Mouse (Mus musculus): ENCODE measurements around the gene Rpl10a. TPM values are rescaled to one million over a fixed set of nuclear protein-coding genes. Genes with fewer than 3 reads are reported as not detected.

Rpl10a gene
- polyA plus RNA-seq, 1 experiment from 2014 or later: 513 TPM

DNA sequence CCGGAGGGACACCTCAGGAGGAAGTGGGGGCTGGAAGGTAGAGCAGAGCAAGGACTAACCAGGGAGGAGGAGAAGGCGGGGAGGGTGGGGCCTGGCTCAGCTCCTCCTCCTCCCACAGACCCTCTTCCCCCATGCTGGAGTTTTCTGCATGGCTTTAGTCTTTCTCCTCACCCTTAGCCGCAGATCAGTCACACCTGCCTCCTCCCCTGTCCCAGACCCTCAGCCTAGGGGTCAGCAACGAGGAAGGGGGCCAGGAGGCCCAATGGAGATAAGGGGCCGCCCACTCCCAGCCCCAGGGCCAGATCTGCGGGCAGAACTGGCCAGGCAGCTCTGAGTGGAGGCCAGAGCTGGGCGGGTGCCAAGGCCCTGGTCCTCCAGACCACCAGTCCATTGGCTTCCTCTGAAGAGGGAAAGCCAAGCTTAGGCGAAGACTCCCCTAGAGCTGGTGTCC, 17.0 kb downstream of the Rpl10a start:
- Histone ChIP-seq H3K9me3 (ENCODE audit: control insufficient read depth, low read length) (no peaks in the 10 kb centered on the region), H3K36me3 (ENCODE audit: control insufficient read depth, insufficient read depth, low read length) (peaks cover under 1% of the 10 kb centered on the region; the same call in 1 of the 2 replicates), H3K4me1 (ENCODE audit: control insufficient read depth in 2 of 2, insufficient read depth in 2 of 2, low read length in 2 of 2) (peaks cover 51 to 74% of the 10 kb centered on the region in 2 experiments), H3K27me3 (ENCODE audit: control insufficient read depth, insufficient read depth, low read length) (no peaks in the 10 kb centered on the region), H3K9ac (ENCODE audit: low read length) (peak overlapping the region; percentile 68; the same call in 1 of the 2 replicates), H3K4me3 (ENCODE audit: control insufficient read depth in 1 of 2, insufficient read depth in 1 of 2, low read depth in 1 of 2, low read length in 2 of 2) (no peak overlapping the region), H3K27ac (replicated peaks in 1 of 2; ENCODE audit: control insufficient read depth in 1 of 2, insufficient read depth in 1 of 2, low read depth in 2 of 2, low read length in 2 of 2) (peak overlapping the region; percentile 70 to 82), H3K4me2 (ENCODE audit: low read length) (peak overlapping the region; percentile 58)
- no peak for ATAC-seq (ENCODE audit: insufficient number of reproducible peaks, insufficient read depth, low FRiP score, low read depth)
- WGBS: 2% methylated on average over 8 of the region's 8 CpGs

- Histone ChIP-seq H3K9me3 (ENCODE audit: control insufficient read depth, low read length) (no peaks in the 10 kb centered on the region), H3K27me3 (ENCODE audit: control insufficient read depth, insufficient read depth, low read length) (no peaks in the 10 kb centered on the region), H3K27ac (replicated peaks in 1 of 2; ENCODE audit: control insufficient read depth in 1 of 2, insufficient read depth in 1 of 2, low read depth in 2 of 2, low read length in 2 of 2) (peak overlapping the region; percentile 68 to 82), H3K9ac (ENCODE audit: low read length) (peak overlapping the region; percentile 68), H3K4me2 (ENCODE audit: low read length) (peak overlapping the region; percentile 58), H3K4me1 (ENCODE audit: control insufficient read depth in 2 of 2, insufficient read depth in 2 of 2, low read length in 2 of 2) (peaks cover 46 to 68% of the 10 kb centered on the region in 2 experiments), H3K36me3 (ENCODE audit: control insufficient read depth, insufficient read depth, low read length) (no peaks in the 10 kb centered on the region), H3K4me3 (ENCODE audit: control insufficient read depth in 1 of 2, insufficient read depth in 1 of 2, low read depth in 1 of 2, low read length in 2 of 2) (no peak overlapping the region)
- no peak for ATAC-seq (ENCODE audit: insufficient number of reproducible peaks, insufficient read depth, low FRiP score, low read depth)
- 12% methylated on average over 10 of the region's 10 CpGs for WGBS
Measured at GRCm38 (mm10) chr17:28345882-28346281, 17.6 kb downstream of the Rpl10a start.

- H3K36me3 ChIP-seq (ENCODE audit: control insufficient read depth, insufficient read depth, low read length): no peaks in the 10 kb centered on the region
- no peak overlapping the region for H3K27ac ChIP-seq (replicated peaks in 1 of 2; ENCODE audit: control insufficient read depth in 1 of 2, insufficient read depth in 1 of 2, low read depth in 2 of 2, low read length in 2 of 2)
- H3K27me3 ChIP-seq (ENCODE audit: control insufficient read depth, insufficient read depth, low read length): 0 out of 2 replicates have a peak, but pooled peaks cover 4% of the 10 kb centered on the region
- 79% methylated on average over 10 of the region's 10 CpGs for WGBS
- H3K4me3 ChIP-seq (ENCODE audit: control insufficient read depth in 1 of 2, insufficient read depth in 1 of 2, low read depth in 1 of 2, low read length in 2 of 2): no peak overlapping the region
- H3K9me3 ChIP-seq (ENCODE audit: control insufficient read depth, low read length): no peaks in the 10 kb centered on the region
- ATAC-seq (ENCODE audit: insufficient number of reproducible peaks, insufficient read depth, low FRiP score, low read depth): no peak
- H3K9ac ChIP-seq (ENCODE audit: low read length): no peak overlapping the region
- no peak overlapping the region for H3K4me2 ChIP-seq (ENCODE audit: low read length)
- peaks cover 42 to 59% of the 10 kb centered on the region in 2 experiments for H3K4me1 ChIP-seq (ENCODE audit: control insufficient read depth in 2 of 2, insufficient read depth in 2 of 2, low read length in 2 of 2)
Measured at GRCm38 (mm10) chr17:28347327-28347726, 19.1 kb downstream of the Rpl10a start.

GRCm38 (mm10) chr17:28348211-28348610, 19.9 kb downstream of the Rpl10a start:
- peak overlapping the region; percentile 97 for H3K4me2 ChIP-seq (ENCODE audit: low read length)
- H3K27me3 ChIP-seq (ENCODE audit: control insufficient read depth, insufficient read depth, low read length): peaks cover 11% of the 10 kb centered on the region; the same call in 1 of the 2 replicates
- no peak overlapping the region for H3K27ac ChIP-seq (replicated peaks in 1 of 2; ENCODE audit: control insufficient read depth in 1 of 2, insufficient read depth in 1 of 2, low read depth in 2 of 2, low read length in 2 of 2)
- H3K4me3 ChIP-seq (ENCODE audit: control insufficient read depth in 1 of 2, insufficient read depth in 1 of 2, low read depth in 1 of 2, low read length in 2 of 2): peak overlapping the region in 1 of 2 experiments; percentile 5; a peak in 2 of 4 replicates
- peaks cover 42 to 59% of the 10 kb centered on the region in 2 experiments for H3K4me1 ChIP-seq (ENCODE audit: control insufficient read depth in 2 of 2, insufficient read depth in 2 of 2, low read length in 2 of 2)
- WGBS: 45% methylated on average over 6 of the region's 6 CpGs
- peak overlapping the region; percentile 95 for H3K9ac ChIP-seq (ENCODE audit: low read length)
- no peaks in the 10 kb centered on the region for H3K9me3 ChIP-seq (ENCODE audit: control insufficient read depth, low read length)
- no peak for ATAC-seq (ENCODE audit: insufficient number of reproducible peaks, insufficient read depth, low FRiP score, low read depth)
- no peaks in the 10 kb centered on the region for H3K36me3 ChIP-seq (ENCODE audit: control insufficient read depth, insufficient read depth, low read length)

DNA sequence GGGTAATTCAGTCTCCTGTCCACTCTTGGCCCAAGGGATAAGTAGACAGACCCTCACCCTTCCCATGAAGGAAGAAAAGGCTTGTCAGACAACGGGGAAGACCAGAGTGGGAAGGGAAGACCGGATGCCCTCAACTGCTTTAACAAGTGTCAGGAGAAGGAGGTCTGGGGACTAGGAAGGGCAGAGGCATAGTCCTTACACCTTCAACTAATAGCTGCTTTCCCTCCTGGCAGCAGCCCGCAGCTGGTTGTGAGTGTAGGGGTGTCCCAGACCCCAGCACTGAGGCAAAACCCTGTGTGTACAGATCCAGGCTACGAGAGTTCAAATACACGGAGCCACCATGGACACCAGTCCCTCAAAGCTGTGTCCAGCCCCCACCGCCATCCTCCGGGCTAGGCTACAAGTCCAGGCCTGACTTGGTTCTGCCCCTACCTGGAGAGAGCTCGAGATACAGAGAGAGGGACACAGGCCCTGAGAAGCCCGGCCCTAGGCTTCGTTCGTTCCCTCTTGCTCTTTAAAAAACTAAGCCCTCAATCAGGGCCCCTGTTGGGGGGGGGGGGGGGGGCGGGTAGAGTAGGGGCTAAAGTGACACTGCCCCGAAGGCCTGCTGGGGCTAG, 21.1 kb downstream of the Rpl10a start:
- WGBS: 18% methylated on average over 12 of the region's 13 CpGs
- no peak for ATAC-seq (ENCODE audit: insufficient number of reproducible peaks, insufficient read depth, low FRiP score, low read depth)

GRCm38 (mm10) chr17:28349901-28350465, 21.7 kb downstream of the Rpl10a start:
- Histone ChIP-seq H3K27me3 (ENCODE audit: control insufficient read depth, insufficient read depth, low read length) (peaks cover 16% of the 10 kb centered on the region; the same call in 1 of the 2 replicates), H3K4me1 (ENCODE audit: control insufficient read depth in 2 of 2, insufficient read depth in 2 of 2, low read length in 2 of 2) (peaks cover 27 to 41% of the 10 kb centered on the region in 2 experiments), H3K36me3 (ENCODE audit: control insufficient read depth, insufficient read depth, low read length) (no peaks in the 10 kb centered on the region), H3K4me2 (ENCODE audit: low read length) (peak overlapping the region; percentile 97), H3K27ac (replicated peaks in 1 of 2; ENCODE audit: control insufficient read depth in 1 of 2, insufficient read depth in 1 of 2, low read depth in 2 of 2, low read length in 2 of 2) (peak overlapping the region; percentile 82 to 93), H3K9me3 (ENCODE audit: control insufficient read depth, low read length) (no peaks in the 10 kb centered on the region), H3K4me3 (ENCODE audit: control insufficient read depth in 1 of 2, insufficient read depth in 1 of 2, low read depth in 1 of 2, low read length in 2 of 2) (peak overlapping the region; percentile 80 to 88), H3K9ac (ENCODE audit: low read length) (peak overlapping the region; percentile 95)
- WGBS: under 1% methylated on average over 53 of the region's 54 CpGs
- peak; percentile 15; the same call in 1 of the 2 replicates for ATAC-seq (ENCODE audit: insufficient number of reproducible peaks, insufficient read depth, low FRiP score, low read depth)

More for the DNA sequence above, 21.1 kb downstream of the Rpl10a start:
- Histone ChIP-seq H3K27ac (replicated peaks in 1 of 2; ENCODE audit: control insufficient read depth in 1 of 2, insufficient read depth in 1 of 2, low read depth in 2 of 2, low read length in 2 of 2) (peak overlapping the region; percentile 71 to 93), H3K4me1 (ENCODE audit: control insufficient read depth in 2 of 2, insufficient read depth in 2 of 2, low read length in 2 of 2) (peaks cover 34 to 47% of the 10 kb centered on the region in 2 experiments), H3K9ac (ENCODE audit: low read length) (peak overlapping the region; percentile 95), H3K9me3 (ENCODE audit: control insufficient read depth, low read length) (no peaks in the 10 kb centered on the region), H3K36me3 (ENCODE audit: control insufficient read depth, insufficient read depth, low read length) (no peaks in the 10 kb centered on the region), H3K27me3 (ENCODE audit: control insufficient read depth, insufficient read depth, low read length) (peaks cover 16% of the 10 kb centered on the region; the same call in 1 of the 2 replicates), H3K4me2 (ENCODE audit: low read length) (peak overlapping the region; percentile 97), H3K4me3 (ENCODE audit: control insufficient read depth in 1 of 2, insufficient read depth in 1 of 2, low read depth in 1 of 2, low read length in 2 of 2) (peak overlapping the region; percentile 80 to 88)

DNA sequence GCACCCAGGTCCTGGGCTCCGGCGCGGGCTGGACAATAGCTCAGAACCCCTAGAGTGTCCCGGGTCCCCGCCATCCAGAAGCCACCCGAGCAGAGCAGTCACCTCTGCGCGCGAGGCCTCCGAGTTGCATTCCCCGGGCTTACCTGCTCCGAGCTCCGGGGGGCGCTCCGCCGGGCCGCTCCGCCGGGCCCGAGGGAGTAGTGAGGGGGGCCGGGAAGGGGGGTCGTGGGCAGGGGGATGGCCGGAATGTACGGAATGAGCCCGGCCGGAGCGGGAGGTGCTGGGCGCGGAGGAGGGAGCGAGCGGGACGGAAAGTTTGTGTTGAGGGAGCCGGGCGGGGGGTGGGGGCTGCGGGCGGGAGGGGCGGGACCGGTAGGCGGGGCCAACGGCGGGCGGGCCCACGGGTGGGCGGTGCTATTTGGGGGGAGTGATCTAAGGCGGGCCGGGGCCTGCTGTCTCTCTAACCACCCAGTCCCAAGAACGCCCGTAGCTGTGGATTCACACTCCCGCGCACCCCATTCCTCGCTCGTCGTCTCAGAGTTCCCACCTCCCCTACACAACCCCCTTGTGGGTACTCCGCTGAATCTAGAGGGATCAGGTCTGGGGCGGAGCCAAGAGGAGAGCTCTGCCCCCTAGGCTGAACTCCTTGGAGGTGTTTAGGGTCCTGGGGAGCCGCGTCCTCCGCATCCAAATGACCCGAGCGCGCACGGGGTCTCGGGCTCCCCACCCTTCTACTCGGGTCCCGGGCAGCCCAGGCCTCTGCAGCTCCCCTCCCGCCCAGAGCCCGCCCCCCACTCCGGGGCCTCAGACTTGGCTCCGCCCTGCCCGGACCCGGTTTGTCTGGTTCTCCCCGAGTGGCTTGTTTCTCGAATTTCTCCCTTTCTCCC, 22.4 kb downstream of the Rpl10a start, which contains the start of gene Tead3:
Tead3 (minus strand) TSS at position 352 of the 887 bp plus-strand sequence.
- H3K9ac ChIP-seq (ENCODE audit: low read length): peak within 1 kb of the TSS; percentile 95
- peaks cover 16% of the 10 kb centered on the region; the same call in 1 of the 2 replicates for H3K27me3 ChIP-seq (ENCODE audit: control insufficient read depth, insufficient read depth, low read length)
- H3K27ac ChIP-seq (replicated peaks in 1 of 2; ENCODE audit: control insufficient read depth in 1 of 2, insufficient read depth in 1 of 2, low read depth in 2 of 2, low read length in 2 of 2): peak within 1 kb of the TSS; percentile 89 to 93
- under 1% methylated on average over 54 of the region's 73 CpGs for WGBS
- H3K36me3 ChIP-seq (ENCODE audit: control insufficient read depth, insufficient read depth, low read length): no peaks in the 10 kb centered on the region
- no peaks in the 10 kb centered on the region for H3K9me3 ChIP-seq (ENCODE audit: control insufficient read depth, low read length)
- peak within 1 kb of the TSS; percentile 80 to 88 for H3K4me3 ChIP-seq (ENCODE audit: control insufficient read depth in 1 of 2, insufficient read depth in 1 of 2, low read depth in 1 of 2, low read length in 2 of 2)
- H3K4me2 ChIP-seq (ENCODE audit: low read length): peak within 1 kb of the TSS; percentile 97
- peak; percentile 78 for ATAC-seq (ENCODE audit: insufficient number of reproducible peaks, insufficient read depth, low FRiP score, low read depth)
- peaks cover 20 to 34% of the 10 kb centered on the region in 2 experiments for H3K4me1 ChIP-seq (ENCODE audit: control insufficient read depth in 2 of 2, insufficient read depth in 2 of 2, low read length in 2 of 2)
